In genomic region chr10:110879426-110880066, GRCm38 (mm10) we compare ENCODE assay signal across 11 mouse cellular contexts. TPM values are rescaled to one million over a fixed set of nuclear protein-coding genes. Genes with fewer than 3 reads are reported as not detected.
DNase-seq lines count a peak whose midpoint lies in the region; ATAC-seq lines count a peak whose summit lies in the region.
"Had no signal": no experiment of that assay in that cellular context is flagged by ENCODE, and none has a peak within 500 bp of the region (broad histone marks: within the 10 kb centered on the region; RNA-seq: fewer than 3 reads in every experiment).

No protein-coding gene starts in this region.

- H3K4me2 ChIP-seq in hindbrain, embryonic 11.5 days (replicated peaks; ENCODE audit: low read depth, low read length) = no peak overlapping the region
- no peak overlapping the region for H3K4me2 ChIP-seq in hindbrain, embryonic 13.5 days
- H3K4me2 ChIP-seq in heart, embryonic 16.5 days (ENCODE audit: low read depth, low read length) = no peak overlapping the region
- no peak overlapping the region for H3K4me2 ChIP-seq in lung, embryonic 16.5 days (ENCODE audit: low read depth, low read length)
- H3K4me2 ChIP-seq: embryonic facial prominence, embryonic 12.5 days; hindbrain, embryonic 15.5 days; liver, embryonic 13.5 days had no signal

- H3K9ac ChIP-seq in hindbrain, embryonic 11.5 days (ENCODE audit: low read depth, low read length) = no peak overlapping the region
- H3K9ac ChIP-seq in hindbrain, embryonic 13.5 days = no peak overlapping the region
- H3K9ac ChIP-seq in heart, embryonic 16.5 days (ENCODE audit: low read length) = no peak overlapping the region
- H3K9ac ChIP-seq in lung, embryonic 16.5 days (ENCODE audit: low read length) = no peak overlapping the region; the same call in 1 of the 2 replicates
- H3K9ac ChIP-seq: embryonic facial prominence, embryonic 12.5 days; hindbrain, embryonic 15.5 days; liver, embryonic 13.5 days had no signal

- no peak overlapping the region for H3K4me3 ChIP-seq in hindbrain, embryonic 11.5 days (ENCODE audit: low read depth, low read length)
- no peak overlapping the region for H3K4me3 ChIP-seq in hindbrain, embryonic 13.5 days
- H3K4me3 ChIP-seq in heart, embryonic 16.5 days (ENCODE audit: low read length) = no peak overlapping the region
- H3K4me3 ChIP-seq in lung, embryonic 16.5 days (ENCODE audit: low read length) = no peak overlapping the region
- H3K4me3 ChIP-seq: embryonic facial prominence, embryonic 12.5 days; hindbrain, embryonic 15.5 days; liver, embryonic 13.5 days had no signal

- no peaks in the 10 kb centered on the region for H3K27me3 ChIP-seq in hindbrain, embryonic 11.5 days (ENCODE audit: control insufficient read depth, insufficient read depth, low read length)
- H3K27me3 ChIP-seq in hindbrain, embryonic 13.5 days = 0 out of 2 replicates have a peak, but pooled peaks cover 4% of the 10 kb centered on the region
- H3K27me3 ChIP-seq in heart, embryonic 16.5 days (ENCODE audit: control insufficient read depth, insufficient read depth, low read length) = no peaks in the 10 kb centered on the region
- no peaks in the 10 kb centered on the region for H3K27me3 ChIP-seq in lung, embryonic 16.5 days (ENCODE audit: control insufficient read depth, insufficient read depth, low read depth, low read length)
- H3K27me3 ChIP-seq: embryonic facial prominence, embryonic 12.5 days; hindbrain, embryonic 15.5 days; liver, embryonic 13.5 days had no signal

- peak; percentile 16 for DNase-seq in hindbrain, embryonic 11.5 days (ENCODE audit: low spot score)
- peak; percentile 22 for DNase-seq in ZHBTc4 (ENCODE audit: low read depth, low spot score)
- DNase-seq in cerebellum, postnatal 36 days = no peak
- no peak for DNase-seq in right cerebral cortex, postnatal 36 days (ENCODE audit: low spot score in 2 of 2)
- DNase-seq: liver, embryonic 13.5 days had no signal

- WGBS in hindbrain, embryonic 11.5 days = 18% methylated on average over 7 of the region's 7 CpGs
- 25% methylated on average over 7 of the region's 7 CpGs for WGBS in hindbrain, embryonic 13.5 days
- WGBS in heart, embryonic 16.5 days = 25% methylated on average over 7 of the region's 7 CpGs
- WGBS in lung, embryonic 16.5 days = 14% methylated on average over 7 of the region's 7 CpGs

- no peaks in the 10 kb centered on the region for H3K4me1 ChIP-seq in hindbrain, embryonic 11.5 days (replicated peaks; ENCODE audit: control insufficient read depth, insufficient read depth, low read length)
- peaks cover 11% of the 10 kb centered on the region for H3K4me1 ChIP-seq in hindbrain, embryonic 13.5 days (replicated peaks)
- H3K4me1 ChIP-seq in heart, embryonic 16.5 days (ENCODE audit: control insufficient read depth, insufficient read depth, low read length) = peaks cover 24% of the 10 kb centered on the region
- H3K4me1 ChIP-seq in lung, embryonic 16.5 days (replicated peaks; ENCODE audit: control insufficient read depth, insufficient read depth, low read length) = peaks cover 24% of the 10 kb centered on the region
- H3K4me1 ChIP-seq: hindbrain, embryonic 15.5 days; liver, embryonic 13.5 days had no signal

- no peaks in the 10 kb centered on the region for H3K9me3 ChIP-seq in hindbrain, embryonic 11.5 days (ENCODE audit: control insufficient read depth, low read length)
- no peaks in the 10 kb centered on the region for H3K9me3 ChIP-seq in hindbrain, embryonic 13.5 days
- no peaks in the 10 kb centered on the region for H3K9me3 ChIP-seq in heart, embryonic 16.5 days (replicated peaks; ENCODE audit: control insufficient read depth, low read length)
- H3K9me3 ChIP-seq in lung, embryonic 16.5 days (ENCODE audit: control insufficient read depth, low read length) = no peaks in the 10 kb centered on the region
- H3K9me3 ChIP-seq: embryonic facial prominence, embryonic 12.5 days; hindbrain, embryonic 15.5 days; liver, embryonic 13.5 days had no signal

- no peak overlapping the region for H3K27ac ChIP-seq in hindbrain, embryonic 11.5 days (ENCODE audit: low read depth, low read length)
- H3K27ac ChIP-seq in hindbrain, embryonic 13.5 days = no peak overlapping the region
- peak overlapping the region; percentile 71; the same call in 1 of the 2 replicates for H3K27ac ChIP-seq in heart, embryonic 16.5 days (ENCODE audit: low read length)
- peak overlapping the region; percentile 26 for H3K27ac ChIP-seq in lung, embryonic 16.5 days (ENCODE audit: low read length)
- H3K27ac ChIP-seq: embryonic facial prominence, embryonic 12.5 days; hindbrain, embryonic 15.5 days; liver, embryonic 13.5 days had no signal

- no peak for ATAC-seq in hindbrain, embryonic 11.5 days (ENCODE audit: low FRiP score)
- ATAC-seq in hindbrain, embryonic 13.5 days (ENCODE audit: low FRiP score) = no peak
- ATAC-seq in heart, embryonic 16.5 days (replicated peaks; ENCODE audit: extremely low read depth, insufficient read depth, low FRiP score) = peak; percentile 49
- ATAC-seq in lung, embryonic 16.5 days (ENCODE audit: low read depth) = peak; percentile 77
- ATAC-seq in frontal cortex, adult (ENCODE audit: low TSS enrichment) = no peak

- H3K36me3 ChIP-seq in hindbrain, embryonic 11.5 days (ENCODE audit: control insufficient read depth, insufficient read depth, low read length) = no peaks in the 10 kb centered on the region
- H3K36me3 ChIP-seq in hindbrain, embryonic 13.5 days = no peaks in the 10 kb centered on the region
- no peaks in the 10 kb centered on the region for H3K36me3 ChIP-seq in heart, embryonic 16.5 days (ENCODE audit: control insufficient read depth, insufficient read depth)
- H3K36me3 ChIP-seq in lung, embryonic 16.5 days (ENCODE audit: control insufficient read depth, insufficient read depth, low read length) = no peaks in the 10 kb centered on the region
- H3K36me3 ChIP-seq: embryonic facial prominence, embryonic 12.5 days; hindbrain, embryonic 15.5 days; liver, embryonic 13.5 days had no signal

RNA-seq across cellular contexts. Expression of gene Csrp2, which starts 40.0 kb away (rescaled TPM):
- 150 and 156 TPM in 2 replicates for polyA plus RNA-seq in hindbrain, embryonic 11.5 days (2014; fragmentation: Nextera tagmentation; extraction: Ambion mirVana)
- 154 and 156 TPM in 2 replicates for polyA plus RNA-seq in hindbrain, embryonic 13.5 days (2015; fragmentation: Nextera tagmentation; extraction: Ambion mirVana)
- 394 and 432 TPM in 2 replicates for polyA plus RNA-seq in heart, embryonic 16.5 days (2015; fragmentation: Nextera tagmentation; extraction: Ambion mirVana)
- 196 and 197 TPM in 2 replicates for polyA plus RNA-seq in lung, embryonic 16.5 days (2015; fragmentation: Nextera tagmentation; extraction: Ambion mirVana)

Comparison
In these comparisons a context has a peak if more than half of its experiments do, and no peak if none do; other contexts are left out.
1. ATAC-seq: peak in heart, embryonic 16.5 days (single experiment) and lung, embryonic 16.5 days (single experiment); none in hindbrain, embryonic 11.5 days (single experiment), hindbrain, embryonic 13.5 days (single experiment) and frontal cortex, adult (single experiment).
2. DNase-seq: peak in hindbrain, embryonic 11.5 days (single experiment) and ZHBTc4 (single experiment); none in cerebellum, postnatal 36 days (0 of 2) and right cerebral cortex, postnatal 36 days (0 of 2).
3. H3K27ac ChIP-seq: peak in heart, embryonic 16.5 days (single experiment) and lung, embryonic 16.5 days (single experiment); none in hindbrain, embryonic 11.5 days (single experiment) and hindbrain, embryonic 13.5 days (single experiment).